Mouse (Mus musculus): ENCODE results near the gene Msx2. TPM values are rescaled to one million over a fixed set of nuclear protein-coding genes. Genes with fewer than 3 reads are reported as not detected.

Msx2 gene
- not detected in 2 replicates for polyA plus RNA-seq (2012; rRNA removed)

- DNase-seq (ENCODE audit: low read depth, low spot score): no peak
These were observed at the start of gene Msx2 for GRCm38 (mm10) chr13:53472614-53473124. TSS of gene Msx2 (minus strand) at chr13:53473074.

GRCm38 (mm10) chr13:53521468-53521867 is 48.6 kb upstream of the Msx2 start:
- no peak for DNase-seq (ENCODE audit: low read depth, low spot score)
- WGBS: 50% methylated on average over 3 of the region's 3 CpGs

More at GRCm38 (mm10) chr13:53472614-53473124, at the start of gene Msx2:
- WGBS: 1% methylated on average over 38 of the region's 38 CpGs

DNA sequence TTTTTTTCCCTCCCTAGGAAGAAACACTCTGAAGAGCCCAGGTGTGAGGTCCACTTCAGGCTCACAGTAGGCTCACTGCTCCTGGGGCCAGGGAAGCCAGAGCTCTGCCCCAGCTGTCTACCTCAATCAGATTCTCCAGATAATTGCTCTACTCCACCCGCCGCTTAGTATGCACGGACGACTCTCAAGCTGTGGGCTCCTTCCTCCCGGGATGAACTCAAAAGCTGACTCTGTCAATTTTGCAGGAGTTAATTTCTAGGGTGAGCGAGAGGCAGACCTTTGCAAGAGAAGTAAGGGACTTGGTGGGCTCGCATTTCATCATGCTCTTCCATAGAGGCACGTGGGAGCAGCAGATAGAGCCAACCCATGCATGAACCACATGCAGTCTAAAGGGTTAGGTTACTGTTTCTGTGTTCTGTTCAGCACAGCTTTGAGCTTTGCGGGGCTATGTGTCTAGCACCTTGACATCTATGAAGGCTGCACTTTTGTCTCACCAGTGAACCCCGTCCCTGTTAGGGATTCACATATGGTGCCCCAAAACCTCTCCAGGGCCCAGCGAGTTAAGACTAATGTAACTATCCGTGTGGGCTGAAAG is 47.6 kb upstream of the Msx2 start:
- no peak for DNase-seq (ENCODE audit: low read depth, low spot score)
- 57% methylated on average over 12 of the region's 12 CpGs for WGBS

DNA sequence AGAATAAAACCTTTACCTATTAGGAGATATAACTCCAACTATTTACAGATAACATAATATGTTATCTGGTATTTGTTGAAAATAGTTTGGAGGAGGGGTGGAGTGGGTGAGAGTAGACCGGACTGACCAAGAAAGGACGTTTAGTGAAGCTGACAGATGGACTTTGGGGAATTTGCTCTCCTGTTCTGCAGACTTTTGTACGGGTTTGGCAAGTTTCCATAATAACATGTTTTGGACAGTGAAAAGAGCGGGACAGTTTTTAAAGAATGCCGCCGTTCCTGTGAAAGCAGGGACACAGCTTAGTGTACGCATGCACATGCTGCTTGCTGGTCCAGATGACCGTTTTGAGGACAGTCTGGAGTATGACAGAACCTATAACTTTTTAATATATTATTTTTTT is 46.9 kb upstream of the Msx2 start:
- 50% methylated on average over 8 of the region's 8 CpGs for WGBS
- no peak for DNase-seq (ENCODE audit: low read depth, low spot score)

DNA sequence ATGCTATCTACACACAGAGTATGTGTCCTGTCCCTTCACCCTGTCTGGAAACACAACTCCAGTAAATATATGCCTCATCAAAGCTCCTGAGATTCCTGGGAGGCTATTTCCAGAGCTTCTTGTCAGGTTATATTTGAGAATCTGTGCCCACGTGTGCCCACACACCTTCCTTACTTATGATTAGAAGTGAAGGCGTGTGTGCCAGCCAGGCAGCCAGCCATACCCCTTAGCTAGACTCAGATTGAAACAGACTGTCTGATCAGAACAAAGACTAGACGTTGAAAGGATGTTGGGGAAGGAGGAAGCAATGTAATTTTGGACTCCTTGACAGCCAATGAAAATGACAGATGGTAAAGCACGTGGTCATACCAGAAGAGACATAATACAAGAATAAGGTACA is 45.4 kb upstream of the Msx2 start:
- 51% methylated on average over 4 of the region's 4 CpGs for WGBS
- no peak for DNase-seq (ENCODE audit: low read depth, low spot score)

DNA sequence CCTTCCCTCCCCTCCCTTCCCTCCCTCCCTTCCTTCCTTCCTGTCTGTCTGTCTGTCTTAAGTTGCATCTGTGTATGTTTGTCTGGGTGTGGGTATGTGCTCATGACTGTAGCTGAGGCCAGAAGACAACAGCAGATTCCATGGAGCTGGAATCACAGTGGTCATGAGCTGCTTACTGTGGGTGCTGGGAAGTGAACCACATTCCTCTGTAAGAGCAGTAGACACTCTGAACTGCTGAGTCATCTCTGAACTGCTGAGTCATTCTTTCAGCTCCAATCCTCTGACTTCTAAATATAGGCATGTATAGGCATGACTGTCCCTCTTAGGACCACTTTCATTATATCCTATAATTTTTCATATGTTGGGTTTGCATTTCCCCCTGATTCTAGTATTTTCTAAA is 41.7 kb upstream of the Msx2 start:
- no peak for DNase-seq (ENCODE audit: low read depth, low spot score)

DNA sequence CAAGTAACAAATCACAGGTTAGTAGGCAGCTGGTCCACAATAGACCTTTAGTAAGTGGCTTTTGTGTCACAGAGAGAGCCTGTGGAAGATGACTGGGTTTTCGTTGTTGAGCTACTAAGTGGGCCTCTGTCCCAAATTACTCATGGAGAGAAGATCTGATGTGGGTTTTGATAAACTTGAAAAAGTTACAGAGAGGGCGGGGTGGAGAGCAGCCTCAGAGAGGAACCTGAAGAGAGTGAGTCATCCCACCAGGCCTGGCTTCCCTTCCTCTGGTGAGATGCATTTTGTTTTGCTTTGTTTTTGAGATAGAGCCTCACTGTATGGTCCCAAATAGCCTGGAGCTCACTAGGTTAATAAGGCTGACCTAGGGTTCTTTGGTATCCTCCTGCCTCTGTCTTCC is 38.5 kb upstream of the Msx2 start:
- 69% methylated on average over 2 of the region's 2 CpGs for WGBS

DNA sequence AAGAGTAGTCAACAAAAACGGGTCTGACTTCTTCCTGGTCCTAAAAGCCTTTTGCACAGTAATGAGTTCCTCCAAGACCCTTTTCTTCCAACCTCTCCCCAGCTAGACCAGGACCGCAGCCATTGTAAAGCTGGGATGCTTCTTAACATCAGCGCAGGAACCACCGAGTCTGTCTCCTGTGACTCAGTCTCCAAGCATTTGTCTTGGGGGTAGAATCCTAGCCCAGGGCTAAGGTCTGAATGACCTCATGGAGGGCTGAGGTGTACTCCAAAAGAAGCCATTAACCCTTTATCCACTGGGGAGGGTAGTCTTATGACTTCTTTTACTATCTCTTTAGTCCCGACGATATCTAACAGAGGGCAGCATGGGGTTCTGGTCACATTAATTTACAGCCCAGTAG is 29.5 kb upstream of the Msx2 start:
- DNase-seq (ENCODE audit: low read depth, low spot score): no peak
- 44% methylated on average over 6 of the region's 6 CpGs for WGBS

More for the DNA sequence above, 38.5 kb upstream of the Msx2 start:
- DNase-seq (ENCODE audit: low read depth, low spot score): no peak

- DNase-seq (ENCODE audit: low read depth, low spot score): no peak
- WGBS: 17% methylated on average over 10 of the region's 10 CpGs
These were observed 28.8 kb upstream of the Msx2 start for GRCm38 (mm10) chr13:53501561-53502253.

GRCm38 (mm10) chr13:53501057-53501456 is 28.2 kb upstream of the Msx2 start:
- no peak for DNase-seq (ENCODE audit: low read depth, low spot score)
- WGBS: 20% methylated on average over 3 of the region's 3 CpGs

GRCm38 (mm10) chr13:53486512-53486911 is 13.6 kb upstream of the Msx2 start:
- 58% methylated on average over 4 of the region's 4 CpGs for WGBS
- DNase-seq (ENCODE audit: low read depth, low spot score): no peak

GRCm38 (mm10) chr13:53475701-53476188 is 2.9 kb upstream of the Msx2 start:
- no peak for DNase-seq (ENCODE audit: low read depth, low spot score)
- WGBS: 1% methylated on average over 37 of the region's 37 CpGs

DNA sequence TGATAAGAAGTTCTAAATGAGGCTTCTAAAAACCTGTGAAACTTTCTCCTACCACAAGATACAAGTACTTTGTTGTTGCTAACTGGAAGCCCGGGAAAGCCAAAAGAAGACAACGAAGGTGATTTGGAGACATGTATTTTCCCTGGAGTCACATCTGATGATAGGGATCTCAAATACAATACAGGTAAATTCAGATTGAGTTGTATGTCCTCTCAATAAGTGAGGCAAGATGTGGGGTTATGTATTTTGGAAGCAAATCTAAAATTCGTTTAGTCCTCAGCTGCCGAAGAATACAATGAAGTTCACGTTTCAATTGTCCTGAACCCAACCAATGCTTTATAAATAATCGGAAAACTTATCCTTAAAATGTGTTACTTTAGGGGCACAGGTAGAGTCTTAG is 1.6 kb upstream of the Msx2 start:
- WGBS: 18% methylated on average over 6 of the region's 6 CpGs
- no peak for DNase-seq (ENCODE audit: low read depth, low spot score)

DNA sequence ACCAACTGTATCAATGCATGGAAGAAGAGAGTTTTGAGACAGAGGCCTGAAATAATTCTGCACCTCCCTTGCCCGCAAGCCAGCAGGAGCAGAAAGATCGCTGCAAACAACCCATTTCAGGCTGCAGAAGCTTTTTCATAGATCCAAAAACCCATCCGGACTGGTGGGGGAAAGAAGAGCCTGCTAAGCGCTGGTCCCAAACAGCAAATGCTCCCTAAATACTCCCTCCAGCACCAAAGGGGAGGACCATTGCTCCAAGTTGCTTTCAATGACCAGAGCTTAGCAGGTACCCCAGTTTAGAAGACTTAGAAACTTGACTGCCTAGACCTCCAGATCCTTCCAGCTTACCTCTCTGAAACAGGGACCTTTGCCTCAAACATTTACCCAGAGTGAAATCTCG is 1.1 kb upstream of the Msx2 start:
- no peak for DNase-seq (ENCODE audit: low read depth, low spot score)
- 22% methylated on average over 5 of the region's 5 CpGs for WGBS

- WGBS: 17% methylated on average over 4 of the region's 4 CpGs
- no peak for DNase-seq (ENCODE audit: low read depth, low spot score)
These were observed 417 bp upstream of the Msx2 start for GRCm38 (mm10) chr13:53473291-53473690.

DNA sequence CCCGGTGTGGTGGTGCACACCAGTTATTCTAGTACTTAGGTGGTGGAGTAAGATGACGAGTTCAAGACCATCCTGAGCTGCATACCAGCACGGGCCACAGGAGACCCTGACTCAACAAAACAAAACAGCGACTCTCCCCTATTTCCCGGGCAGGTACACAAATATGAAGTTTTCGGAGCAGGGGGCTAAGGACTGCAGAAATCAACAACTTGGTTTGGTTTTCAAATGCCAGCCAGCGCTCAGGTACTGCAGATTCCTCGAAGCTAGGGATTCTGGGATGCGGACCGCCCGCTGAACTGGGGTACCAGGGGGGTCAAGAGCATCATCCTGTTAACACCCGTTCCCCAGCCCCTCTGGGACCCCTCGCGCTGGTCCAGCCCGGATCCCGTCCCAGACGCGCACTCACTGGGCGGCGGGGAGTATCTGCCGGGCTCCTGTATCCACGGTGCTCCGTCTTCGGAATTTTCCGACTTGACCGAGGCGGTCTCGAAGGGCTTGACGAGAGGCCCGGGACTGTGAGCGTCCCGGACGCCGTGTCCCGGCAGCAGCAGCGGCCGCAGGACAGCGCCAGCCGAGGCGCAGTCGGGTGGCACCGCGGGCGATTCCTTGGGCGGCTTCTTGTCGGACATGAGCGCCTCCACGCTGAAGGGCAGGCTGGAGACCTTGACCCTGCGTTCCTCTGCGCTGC is 804 bp downstream of the Msx2 start:
- DNase-seq (ENCODE audit: low read depth, low spot score): no peak
- WGBS: 2% methylated on average over 50 of the region's 50 CpGs

GRCm38 (mm10) chr13:53471411-53471810 is 1.5 kb downstream of the Msx2 start:
- DNase-seq (ENCODE audit: low read depth, low spot score): no peak

DNA sequence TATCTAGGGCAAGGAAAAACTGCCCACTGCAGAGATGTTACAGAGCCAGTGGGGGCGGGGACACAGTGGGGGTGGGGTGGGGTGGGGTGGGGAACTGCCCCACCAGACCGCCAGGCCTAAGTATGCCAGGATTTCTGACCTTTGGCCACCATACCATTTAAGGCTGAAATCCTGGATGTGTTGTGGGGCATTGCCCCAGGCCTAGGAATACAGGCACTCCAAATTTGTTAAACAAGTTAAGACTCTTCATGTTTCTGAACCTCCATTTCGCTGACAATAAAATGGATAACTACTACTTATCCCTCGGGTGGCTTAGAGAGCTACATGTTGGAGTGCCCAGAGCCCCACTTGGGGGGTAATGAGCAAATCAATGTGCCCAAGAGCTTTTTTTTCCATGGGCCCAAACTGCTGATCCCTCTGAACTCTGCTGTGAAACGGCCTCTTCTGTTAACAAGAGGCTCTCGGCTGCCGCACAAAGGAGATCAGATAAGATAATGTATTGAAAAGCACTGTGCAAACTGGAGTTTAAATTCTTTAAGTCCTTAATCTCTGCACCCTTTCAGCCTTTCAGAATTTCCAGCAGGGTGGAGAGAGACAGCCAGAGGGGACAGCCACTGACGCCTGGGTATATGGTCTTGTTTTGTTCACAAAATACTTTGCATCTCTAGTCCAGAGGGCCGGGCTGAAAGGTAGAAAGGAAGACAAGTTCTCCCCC is 2.3 kb downstream of the Msx2 start:
- no peak for DNase-seq (ENCODE audit: low read depth, low spot score)
- 24% methylated on average over 9 of the region's 9 CpGs for WGBS

More at GRCm38 (mm10) chr13:53471411-53471810, 1.5 kb downstream of the Msx2 start:
- WGBS: 15% methylated on average over 6 of the region's 6 CpGs

GRCm38 (mm10) chr13:53469756-53470155 is 3.1 kb downstream of the Msx2 start:
- WGBS: 36% methylated on average over 5 of the region's 5 CpGs
- no peak for DNase-seq (ENCODE audit: low read depth, low spot score)

DNA sequence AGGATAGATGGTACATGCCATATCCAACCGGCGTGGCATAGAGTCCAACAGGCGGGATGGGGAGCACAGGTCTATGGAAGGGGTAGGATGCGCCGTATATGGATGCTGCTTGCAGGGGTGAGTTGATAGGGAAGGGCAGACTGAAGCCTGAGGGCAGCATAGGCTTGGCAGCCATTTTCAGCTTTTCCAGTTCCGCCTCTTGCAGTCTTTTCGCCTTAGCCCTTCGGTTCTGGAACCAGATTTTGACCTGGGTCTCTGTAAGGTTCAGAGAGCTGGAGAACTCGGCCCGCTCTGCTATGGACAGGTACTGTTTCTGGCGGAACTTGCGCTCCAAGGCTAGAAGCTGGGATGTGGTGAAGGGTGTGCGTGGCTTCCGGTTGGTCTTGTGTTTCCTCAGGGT is 4.7 kb downstream of the Msx2 start:
- no peak for DNase-seq (ENCODE audit: low read depth, low spot score)
- 57% methylated on average over 14 of the region's 14 CpGs for WGBS

Data from large intestine, adult 2 months (tissue).